Mouse (Mus musculus) MEL (cell line): Measurements from ENCODE around the gene Txnrd1. TPM values are rescaled to one million over a fixed set of nuclear protein-coding genes. Genes with fewer than 3 reads are reported as not detected.

Experiments
- DNase-seq: peaks from one replicate; pipeline ENCODE4 v3.0.0; 2011; ENCODE audit warnings: low read depth, low spot score
- H3K27ac ChIP-seq: 2 replicates; pipeline ENCODE4 v1.5.1; 2012; ENCODE audit warnings: low read depth, mild to moderate bottlenecking, control low read depth, low read length, moderate library complexity; ENCODE audit not compliant: control insufficient read depth
- H3K27me3 ChIP-seq, 2 experiments: fragments of 150-350 bp in 1 of 2; sonication (generic) in 1 of 2; 2 replicates each; pipeline ENCODE4 v1.6.1; 2012; ENCODE audit warnings: low read length in 2 of 2, mild to moderate bottlenecking in 2 of 2, improper control_type of control experiment in 1 of 2, moderate library complexity in 1 of 2; ENCODE audit not compliant: insufficient read depth in 2 of 2, control insufficient read depth in 1 of 2
- H3K36me3 ChIP-seq, 2 experiments: 2 replicates each; pipeline ENCODE4 v1.6.1; 2012 to 2014; ENCODE audit warnings: low read length in 2 of 2, improper control_type of control experiment in 1 of 2, inconsistent platforms in 1 of 2, mild to moderate bottlenecking in 1 of 2; ENCODE audit not compliant: insufficient read depth in 2 of 2, control insufficient read depth in 1 of 2
- H3K4me1 ChIP-seq, 2 experiments: fragments of 150-350 bp in 1 of 2; sonication (generic) in 1 of 2; 2 replicates each; pipeline ENCODE4 v1.6.1; 2012; ENCODE audit warnings: low read length in 2 of 2, improper control_type of control experiment in 1 of 2, mild to moderate bottlenecking in 1 of 2; ENCODE audit not compliant: insufficient read depth in 2 of 2, control insufficient read depth in 1 of 2
- H3K4me3 ChIP-seq, 2 experiments: fragments of 150-350 bp in 1 of 2; sonication (generic) in 1 of 2; 2 replicates each; pipeline ENCODE4 v1.5.1; 2012; ENCODE audit warnings: low read depth in 2 of 2, low read length in 2 of 2, mild to moderate bottlenecking in 2 of 2, moderate library complexity in 2 of 2, control low read depth in 1 of 2, improper control_type of control experiment in 1 of 2; ENCODE audit not compliant: control insufficient read depth in 1 of 2, insufficient read depth in 1 of 2
- H3K79me2 ChIP-seq: 2 replicates; pipeline ENCODE4 v1.6.1; 2012; ENCODE audit warnings: mild to moderate bottlenecking, low read length, moderate library complexity; ENCODE audit not compliant: control insufficient read depth, poor library complexity, insufficient read depth
- H3K9ac ChIP-seq: 2 replicates; pipeline ENCODE4 v1.6.1; 2012; ENCODE audit warnings: low read depth, mild to moderate bottlenecking, control low read depth, low read length, moderate library complexity; ENCODE audit not compliant: control insufficient read depth, poor library complexity, severe bottlenecking
- H3K9me3 ChIP-seq: fragments of 150-350 bp; sonication (generic); replicated peaks from 2 replicates; pipeline ENCODE4 v1.6.1; 2012; ENCODE audit warnings: mild to moderate bottlenecking, low read length, improper control_type of control experiment, moderate library complexity; ENCODE audit not compliant: insufficient read depth
- BHLHE40 ChIP-seq: IDR thresholded peaks from 2 replicates; pipeline ENCODE4 v1.6.1; 2012; ENCODE audit warnings: low read depth, mild to moderate bottlenecking, inconsistent platforms, low read length, improper control_type of control experiment, borderline replicate concordance
- CTCF ChIP-seq, 3 experiments: IDR thresholded peaks in 2 of 3; conservative IDR thresholded peaks in 1 of 3; 2 replicates each; pipeline ENCODE4 v1.5.1; 2011 to 2012; ENCODE audit warnings: low read length in 3 of 3, low read depth in 2 of 3, mild to moderate bottlenecking in 2 of 3, improper control_type of control experiment in 1 of 3, inconsistent platforms in 1 of 3, mixed read lengths in 1 of 3, moderate library complexity in 1 of 3; ENCODE audit not compliant: control insufficient read depth in 1 of 3, insufficient read depth in 1 of 3, poor library complexity in 1 of 3, severe bottlenecking in 1 of 3
- E2F4 ChIP-seq: IDR thresholded peaks from 2 replicates; pipeline ENCODE4 v1.6.1; 2011; ENCODE audit warnings: low read depth, low read length, improper control_type of control experiment, borderline replicate concordance
- ELF1 ChIP-seq: IDR thresholded peaks from 2 replicates; pipeline ENCODE4 v1.6.1; 2014; ENCODE audit warnings: low read depth, mild to moderate bottlenecking, inconsistent platforms, low read length, improper control_type of control experiment, moderate library complexity
- ETS1 ChIP-seq: IDR thresholded peaks from 2 replicates; pipeline ENCODE4 v1.6.1; 2012; ENCODE audit warnings: low read depth, mild to moderate bottlenecking, inconsistent platforms, low read length, improper control_type of control experiment, moderate library complexity
- GABPA ChIP-seq: IDR thresholded peaks from 2 replicates; pipeline ENCODE4 v1.6.1; 2012; ENCODE audit warnings: low read depth, mild to moderate bottlenecking, inconsistent platforms, low read length, improper control_type of control experiment, moderate library complexity
- GATA1 ChIP-seq: IDR thresholded peaks from 2 replicates; pipeline ENCODE4 v1.6.1; 2011; ENCODE audit warnings: low read depth, low read length, improper control_type of control experiment
- HCFC1 ChIP-seq: IDR thresholded peaks from 2 replicates; pipeline ENCODE4 v1.6.1; 2012; ENCODE audit warnings: low read depth, mild to moderate bottlenecking, inconsistent platforms, low read length, improper control_type of control experiment, moderate library complexity
- JUND ChIP-seq: IDR thresholded peaks from 2 replicates; pipeline ENCODE4 v1.6.1; 2011; ENCODE audit warnings: low read depth, mild to moderate bottlenecking, improper control_type of control experiment, low read length
- KAT2A ChIP-seq: conservative IDR thresholded peaks from 2 replicates; pipeline ENCODE4 v1.6.1; 2012; ENCODE audit warnings: low read depth, low read length, improper control_type of control experiment, inconsistent platforms
- MAFK ChIP-seq: IDR thresholded peaks from 2 replicates; pipeline ENCODE4 v1.6.1; 2011; ENCODE audit warnings: low read depth, mild to moderate bottlenecking, low read length, improper control_type of control experiment, borderline replicate concordance
- MAX ChIP-seq: IDR thresholded peaks from 2 replicates; pipeline ENCODE4 v1.6.1; 2011; ENCODE audit warnings: low read length, improper control_type of control experiment
- MAZ ChIP-seq: IDR thresholded peaks from 2 replicates; pipeline ENCODE4 v1.6.1; 2012; ENCODE audit warnings: low read depth, mild to moderate bottlenecking, inconsistent platforms, low read length, improper control_type of control experiment
- MXI1 ChIP-seq: IDR thresholded peaks from 2 replicates; pipeline ENCODE4 v1.6.1; 2011; ENCODE audit warnings: mild to moderate bottlenecking, low read depth, low read length, improper control_type of control experiment
- MYB ChIP-seq: IDR thresholded peaks from 2 replicates; pipeline ENCODE4 v1.6.1; 2011; ENCODE audit warnings: mild to moderate bottlenecking, low read depth, low read length, improper control_type of control experiment
- MYC ChIP-seq: IDR thresholded peaks from 2 replicates; pipeline ENCODE4 v1.6.1; 2011; ENCODE audit warnings: low read depth, mild to moderate bottlenecking, low read length, improper control_type of control experiment, moderate library complexity
- NELFE ChIP-seq: IDR thresholded peaks from 2 replicates; pipeline ENCODE4 v1.6.1; 2011; ENCODE audit warnings: low read depth, low read length, improper control_type of control experiment
- NRF1 ChIP-seq: IDR thresholded peaks from 2 replicates; pipeline ENCODE4 v1.6.1; 2014; ENCODE audit warnings: low read depth, mild to moderate bottlenecking, inconsistent platforms, low read length, improper control_type of control experiment, moderate library complexity; ENCODE audit not compliant: poor library complexity, insufficient read depth, severe bottlenecking
- POLR2A ChIP-seq, 2 experiments: IDR thresholded peaks; 2 replicates each; pipeline ENCODE4 v1.6.1; 2011 to 2012; ENCODE audit warnings: low read length in 2 of 2, mild to moderate bottlenecking in 2 of 2, control low read depth in 1 of 2, improper control_type of control experiment in 1 of 2, low read depth in 1 of 2, moderate library complexity in 1 of 2; ENCODE audit not compliant: control insufficient read depth in 1 of 2, insufficient read depth in 1 of 2, poor library complexity in 1 of 2
- POLR2AphosphoS2 ChIP-seq: IDR thresholded peaks from 2 replicates; pipeline ENCODE4 v1.6.1; 2011; ENCODE audit warnings: low read length, improper control_type of control experiment
- RAD21 ChIP-seq: IDR thresholded peaks from 2 replicates; pipeline ENCODE4 v1.6.1; 2011; ENCODE audit warnings: mild to moderate bottlenecking, low read depth, low read length, improper control_type of control experiment
- RCOR1 ChIP-seq: IDR thresholded peaks from 2 replicates; pipeline ENCODE4 v1.6.1; 2012; ENCODE audit warnings: low read depth, mild to moderate bottlenecking, inconsistent platforms, low read length, improper control_type of control experiment
- SIN3A ChIP-seq: IDR thresholded peaks from 2 replicates; pipeline ENCODE4 v1.6.1; 2012; ENCODE audit warnings: low read length, improper control_type of control experiment, inconsistent platforms
- SMC3 ChIP-seq: IDR thresholded peaks from 2 replicates; pipeline ENCODE4 v1.6.1; 2011; ENCODE audit warnings: low read depth, low read length, improper control_type of control experiment
- TAL1 ChIP-seq: IDR thresholded peaks from 2 replicates; pipeline ENCODE4 v1.6.1; 2012; ENCODE audit warnings: mild to moderate bottlenecking, inconsistent platforms, low read length, moderate library complexity, mixed read lengths
- TCF12 ChIP-seq: IDR thresholded peaks from 2 replicates; pipeline ENCODE4 v1.6.1; 2014; ENCODE audit warnings: low read depth, mild to moderate bottlenecking, inconsistent platforms, low read length, improper control_type of control experiment, moderate library complexity
- UBTF ChIP-seq: IDR thresholded peaks from 2 replicates; pipeline ENCODE4 v1.6.1; 2012; ENCODE audit warnings: low read depth, mild to moderate bottlenecking, inconsistent platforms, low read length, improper control_type of control experiment, moderate library complexity, borderline replicate concordance; ENCODE audit not compliant: insufficient read depth
- USF1 ChIP-seq: IDR thresholded peaks from 2 replicates; pipeline ENCODE4 v1.6.1; 2014; ENCODE audit warnings: low read depth, mild to moderate bottlenecking, inconsistent platforms, low read length, improper control_type of control experiment, moderate library complexity
- USF2 ChIP-seq, 2 experiments: IDR thresholded peaks; 2 replicates each; pipeline ENCODE4 v1.6.1; 2011 to 2012; ENCODE audit warnings: improper control_type of control experiment in 2 of 2, low read length in 2 of 2, borderline replicate concordance in 1 of 2, inconsistent platforms in 1 of 2, low read depth in 1 of 2, mild to moderate bottlenecking in 1 of 2; ENCODE audit not compliant: insufficient read depth in 1 of 2
- ZC3H11A ChIP-seq: IDR thresholded peaks from 2 replicates; pipeline ENCODE4 v1.6.1; 2012; ENCODE audit warnings: low read depth, mild to moderate bottlenecking, inconsistent platforms, low read length, improper control_type of control experiment
- ZKSCAN1 ChIP-seq: IDR thresholded peaks from 2 replicates; pipeline ENCODE4 v1.6.1; 2012; ENCODE audit warnings: low read depth, mild to moderate bottlenecking, inconsistent platforms, low read length, improper control_type of control experiment, moderate library complexity
- ZMIZ1 ChIP-seq: IDR thresholded peaks from 2 replicates; pipeline ENCODE4 v1.6.1; 2012; ENCODE audit warnings: low read depth, mild to moderate bottlenecking, inconsistent platforms, low read length, improper control_type of control experiment, moderate library complexity
- polyA plus RNA-seq, 2 experiments: library from polyadenylated mRNA; stranded (reverse) in 1 of 2; unstranded in 1 of 2; fragments of >175 nt in 1 of 2; fragments of >200 nt in 1 of 2; gene quantifications; 2 replicates each; pipeline versions ENCODE4 v1.2.1 to v1.2.4; 2012; ENCODE audit warnings: low replicate concordance in 2 of 2, low read depth in 1 of 2; ENCODE audit not compliant: insufficient read length in 2 of 2, insufficient read depth in 1 of 2, missing spikeins in 1 of 2
- total RNA-seq: library from RNA; depleted of rRNA; stranded (reverse); fragments of 300-350 nt; gene quantifications from 2 replicates; pipeline ENCODE4 v1.2.3, GENCODE M21; 2012

The Txnrd1 gene
- total and polyA plus RNA-seq, 3 experiments = 91.6 to 127 TPM; not detected in 1

- Histone ChIP-seq H3K4me3 (no peak overlapping the region), H3K9me3 (no peaks in the 10 kb centered on the region), H3K27ac (no peak overlapping the region), H3K27me3 (no peaks in the 10 kb centered on the region; a peak in 2 of 4 replicates), H3K79me2 (no peaks in the 10 kb centered on the region), H3K4me1 (no peaks in the 10 kb centered on the region), H3K36me3 (peaks cover 0 to 2% of the 10 kb centered on the region in 2 experiments; a peak in 1 of 4 replicates)
- DNase-seq = no peak
- TF ChIP-seq POLR2AphosphoS2 (no peak), GABPA (no peak), ZMIZ1 (no peak), POLR2A (IDR thresholded peaks at IDR 0.05; ENCODE audit: control insufficient read depth in 1 of 2, insufficient read depth in 1 of 2, low read depth in 1 of 2, low read length in 2 of 2, poor library complexity in 1 of 2) (no peak), MXI1 (no peak), SMC3 (no peak), UBTF (no peak), MAX (no peak), JUND (no peak), MYB (no peak), USF1 (no peak), MAZ (no peak), NELFE (no peak), CTCF (IDR thresholded peaks at IDR 0.05 in 2 of 3, conservative IDR thresholded peaks at IDR 0.05 in 1 of 3; ENCODE audit: control insufficient read depth in 1 of 3, insufficient read depth in 1 of 3, low read depth in 2 of 3, low read length in 3 of 3, poor library complexity in 1 of 3, severe bottlenecking in 1 of 3) (no peak), RCOR1 (no peak), TCF12 (no peak), E2F4 (no peak), MYC (no peak), NRF1 (no peak), USF2 (IDR thresholded peaks at IDR 0.05; ENCODE audit: borderline replicate concordance in 1 of 2, insufficient read depth in 1 of 2, low read depth in 1 of 2, low read length in 2 of 2) (no peak)
- TF ChIP-seq, all 39 proteins: peak for 0
- no peak overlapping the region for H3K9ac ChIP-seq
Observed at GRCm38 (mm10) chr10:82835898-82836297, 2.1 kb downstream of the Txnrd1 start.

- H3K9ac ChIP-seq = no peak overlapping the region
- H3K27me3 ChIP-seq = no peaks in the 10 kb centered on the region; a peak in 2 of 4 replicates
- no peak overlapping the region for H3K27ac ChIP-seq
- H3K4me1 ChIP-seq = no peaks in the 10 kb centered on the region
- no peak overlapping the region for H3K4me3 ChIP-seq
- no peak for DNase-seq
- no peaks in the 10 kb centered on the region for H3K9me3 ChIP-seq
- H3K79me2 ChIP-seq = no peaks in the 10 kb centered on the region
- H3K36me3 ChIP-seq = no peaks in the 10 kb centered on the region
- no peak for TF ChIP-seq ZC3H11A
- no peak for TF ChIP-seq USF2 (IDR thresholded peaks at IDR 0.05; ENCODE audit: borderline replicate concordance in 1 of 2, insufficient read depth in 1 of 2, low read depth in 1 of 2, low read length in 2 of 2)
- no peak for TF ChIP-seq UBTF
- no peak for TF ChIP-seq USF1
- no peak for TF ChIP-seq ELF1
- no peak for TF ChIP-seq TAL1
- TF ChIP-seq MXI1 = no peak
- TF ChIP-seq KAT2A = no peak
- no peak for TF ChIP-seq MYC
- TF ChIP-seq BHLHE40 = no peak
- no peak for TF ChIP-seq MAZ
- TF ChIP-seq SIN3A = no peak
- TF ChIP-seq ZKSCAN1 = no peak
- no peak for TF ChIP-seq ZMIZ1
- no peak for TF ChIP-seq TCF12
- no peak for TF ChIP-seq RAD21
- no peak for TF ChIP-seq HCFC1
- no peak for TF ChIP-seq MAFK
- TF ChIP-seq GATA1 = no peak
- no peak for TF ChIP-seq ETS1
Observed at GRCm38 (mm10) chr10:82838390-82838789, 4.6 kb downstream of the Txnrd1 start.
